Mouse (Mus musculus): ENCODE data around the gene Msx3. TPM values are rescaled to one million over a fixed set of nuclear protein-coding genes. Genes with fewer than 3 reads are reported as not detected.
A peak's percentile ranks its signal among the peaks of the same experiment; 100 is the strongest.

The Msx3 gene
- polyA plus RNA-seq, 1 experiment from 2014 or later: not detected

- no peaks in the 10 kb centered on the region for H3K9me3 ChIP-seq
- H3K27ac ChIP-seq: peak overlapping the region; percentile 67
- H3K36me3 ChIP-seq: no peaks in the 10 kb centered on the region
- H3K4me3 ChIP-seq: peak overlapping the region; percentile 56
- DNase-seq (ENCODE audit: low spot score): no peak
- peaks cover 9% of the 10 kb centered on the region for H3K4me1 ChIP-seq
- H3K27me3 ChIP-seq (ENCODE audit: insufficient read depth, poor library complexity, severe bottlenecking): peaks cover 69% of the 10 kb centered on the region
- 19% methylated on average over 39 of the region's 39 CpGs for WGBS
Observed at GRCm38 (mm10) chr7:140070042-140070711, 21.3 kb upstream of the Msx3 start.

GRCm38 (mm10) chr7:140067397-140067796 lies 18.5 kb upstream of the Msx3 start:
- 51% methylated on average over 6 of the region's 6 CpGs for WGBS
- H3K4me1 ChIP-seq: peaks cover 9% of the 10 kb centered on the region
- no peaks in the 10 kb centered on the region for H3K9me3 ChIP-seq
- no peak overlapping the region for H3K4me3 ChIP-seq
- DNase-seq (ENCODE audit: low spot score): no peak
- peaks cover 79% of the 10 kb centered on the region for H3K27me3 ChIP-seq (ENCODE audit: insufficient read depth, poor library complexity, severe bottlenecking)
- no peaks in the 10 kb centered on the region for H3K36me3 ChIP-seq
- no peak overlapping the region for H3K27ac ChIP-seq

GRCm38 (mm10) chr7:140063092-140063491 lies 14.2 kb upstream of the Msx3 start:
- H3K27me3 ChIP-seq (ENCODE audit: insufficient read depth, poor library complexity, severe bottlenecking): peaks cover 86% of the 10 kb centered on the region
- 20% methylated on average over 7 of the region's 7 CpGs for WGBS

GRCm38 (mm10) chr7:140062307-140062706 lies 13.4 kb upstream of the Msx3 start:
- H3K27ac ChIP-seq: no peak overlapping the region
- no peak overlapping the region for H3K4me3 ChIP-seq
- no peaks in the 10 kb centered on the region for H3K36me3 ChIP-seq
- WGBS: 13% methylated on average over 11 of the region's 11 CpGs
- H3K27me3 ChIP-seq (ENCODE audit: insufficient read depth, poor library complexity, severe bottlenecking): peaks cover 89% of the 10 kb centered on the region
- no peak for DNase-seq (ENCODE audit: low spot score)
- H3K9me3 ChIP-seq: no peaks in the 10 kb centered on the region
- peaks cover 19% of the 10 kb centered on the region for H3K4me1 ChIP-seq

More at GRCm38 (mm10) chr7:140063092-140063491, 14.2 kb upstream of the Msx3 start:
- Histone ChIP-seq H3K27ac (no peak overlapping the region), H3K9me3 (no peaks in the 10 kb centered on the region), H3K36me3 (no peaks in the 10 kb centered on the region), H3K4me3 (no peak overlapping the region), H3K4me1 (peaks cover 13% of the 10 kb centered on the region)
- DNase-seq (ENCODE audit: low spot score): no peak

- peak overlapping the region; percentile 55; the same call in 1 of the 2 replicates for H3K4me3 ChIP-seq
- no peaks in the 10 kb centered on the region for H3K36me3 ChIP-seq
- no peak for DNase-seq (ENCODE audit: low spot score)
- no peaks in the 10 kb centered on the region for H3K9me3 ChIP-seq
- no peak overlapping the region for H3K27ac ChIP-seq
- H3K4me1 ChIP-seq: peaks cover 19% of the 10 kb centered on the region
- peaks cover 94% of the 10 kb centered on the region for H3K27me3 ChIP-seq (ENCODE audit: insufficient read depth, poor library complexity, severe bottlenecking)
- 5% methylated on average over 6 of the region's 6 CpGs for WGBS
Observed at GRCm38 (mm10) chr7:140061832-140062130, 12.9 kb upstream of the Msx3 start.

- Histone ChIP-seq H3K4me1 (peaks cover 19% of the 10 kb centered on the region), H3K27me3 (ENCODE audit: insufficient read depth, poor library complexity, severe bottlenecking) (peaks cover 98% of the 10 kb centered on the region), H3K36me3 (no peaks in the 10 kb centered on the region), H3K4me3 (peak overlapping the region; percentile 55), H3K9me3 (no peaks in the 10 kb centered on the region), H3K27ac (peak overlapping the region; percentile 42; the same call in 1 of the 2 replicates)
- 2% methylated on average over 47 of the region's 47 CpGs for WGBS
- no peak for DNase-seq (ENCODE audit: low spot score)
Observed at GRCm38 (mm10) chr7:140060936-140061831, 12.3 kb upstream of the Msx3 start.

- Histone ChIP-seq H3K9me3 (no peaks in the 10 kb centered on the region), H3K27me3 (ENCODE audit: insufficient read depth, poor library complexity, severe bottlenecking) (peaks cover 100% of the 10 kb centered on the region), H3K4me1 (peaks cover 19% of the 10 kb centered on the region), H3K27ac (no peak overlapping the region), H3K36me3 (no peaks in the 10 kb centered on the region), H3K4me3 (no peak overlapping the region)
- no peak for DNase-seq (ENCODE audit: low spot score)
- WGBS: 12% methylated on average over 4 of the region's 4 CpGs
Observed at GRCm38 (mm10) chr7:140059601-140060000, 10.7 kb upstream of the Msx3 start.

- 25% methylated on average over 7 of the region's 7 CpGs for WGBS
- Histone ChIP-seq H3K9me3 (no peaks in the 10 kb centered on the region), H3K4me1 (peaks cover 19% of the 10 kb centered on the region), H3K36me3 (no peaks in the 10 kb centered on the region), H3K27me3 (ENCODE audit: insufficient read depth, poor library complexity, severe bottlenecking) (peaks cover 100% of the 10 kb centered on the region), H3K4me3 (peak overlapping the region; percentile 63), H3K27ac (peak overlapping the region; percentile 67; the same call in 1 of the 2 replicates)
- no peak for DNase-seq (ENCODE audit: low spot score)
Observed at GRCm38 (mm10) chr7:140058528-140058927, 9.6 kb upstream of the Msx3 start.

GRCm38 (mm10) chr7:140057413-140058407 lies 8.8 kb upstream of the Msx3 start:
- WGBS: 4% methylated on average over 53 of the region's 53 CpGs
- H3K27me3 ChIP-seq (ENCODE audit: insufficient read depth, poor library complexity, severe bottlenecking): peaks cover 100% of the 10 kb centered on the region
- H3K9me3 ChIP-seq: no peaks in the 10 kb centered on the region
- no peak for DNase-seq (ENCODE audit: low spot score)
- H3K36me3 ChIP-seq: no peaks in the 10 kb centered on the region
- peak overlapping the region; percentile 67 for H3K27ac ChIP-seq
- H3K4me1 ChIP-seq: peaks cover 19% of the 10 kb centered on the region
- peak overlapping the region; percentile 63 for H3K4me3 ChIP-seq

GRCm38 (mm10) chr7:140054124-140054523 lies 5.2 kb upstream of the Msx3 start:
- DNase-seq (ENCODE audit: low spot score): no peak
- Histone ChIP-seq H3K27me3 (ENCODE audit: insufficient read depth, poor library complexity, severe bottlenecking) (peaks cover 100% of the 10 kb centered on the region), H3K4me1 (peaks cover 16% of the 10 kb centered on the region), H3K9me3 (no peaks in the 10 kb centered on the region), H3K36me3 (no peaks in the 10 kb centered on the region), H3K4me3 (no peak overlapping the region), H3K27ac (no peak overlapping the region)
- WGBS: 67% methylated on average over 4 of the region's 4 CpGs

GRCm38 (mm10) chr7:140049115-140049689 lies 313 bp upstream of the Msx3 start:
- 1% methylated on average over 34 of the region's 34 CpGs for WGBS
- peak overlapping the region; percentile 56 for H3K4me3 ChIP-seq
- peaks cover 24% of the 10 kb centered on the region for H3K4me1 ChIP-seq
- no peak overlapping the region for H3K27ac ChIP-seq
- DNase-seq (ENCODE audit: low spot score): no peak
- H3K9me3 ChIP-seq: no peaks in the 10 kb centered on the region
- no peaks in the 10 kb centered on the region for H3K36me3 ChIP-seq
- peaks cover 100% of the 10 kb centered on the region for H3K27me3 ChIP-seq (ENCODE audit: insufficient read depth, poor library complexity, severe bottlenecking)

- H3K4me1 ChIP-seq: peaks cover 24% of the 10 kb centered on the region
- H3K27me3 ChIP-seq (ENCODE audit: insufficient read depth, poor library complexity, severe bottlenecking): peaks cover 98% of the 10 kb centered on the region
- H3K27ac ChIP-seq: no peak overlapping the region
- WGBS: under 1% methylated on average over 33 of the region's 33 CpGs
- H3K4me3 ChIP-seq: peak overlapping the region; percentile 56
- no peaks in the 10 kb centered on the region for H3K36me3 ChIP-seq
- no peak for DNase-seq (ENCODE audit: low spot score)
- H3K9me3 ChIP-seq: no peaks in the 10 kb centered on the region
Observed at GRCm38 (mm10) chr7:140047811-140048311, 1.0 kb downstream of the Msx3 start.
